Mouse (Mus musculus) G1E (cell line): Measurements from ENCODE around the gene Tbxa2r. TPM values are rescaled to one million over a fixed set of nuclear protein-coding genes. Genes with fewer than 3 reads are reported as not detected.

Experiments used
- ATAC-seq: 2 replicates; pipeline ENCODE4 v1.8.0; 2016; ENCODE audit warnings: mild to moderate bottlenecking; ENCODE audit not compliant: insufficient number of reproducible peaks, poor library complexity, low FRiP score, severe bottlenecking; ENCODE audit errors: extremely low read depth
- DNase-seq: peaks from one replicate; pipeline ENCODE4 v3.0.0; 2012; ENCODE audit warnings: low spot score
- H3K27me3 ChIP-seq: 2 replicates; pipeline ENCODE4 v1.6.1; 2012; ENCODE audit warnings: mild to moderate bottlenecking, low read length, inconsistent platforms; ENCODE audit not compliant: insufficient read depth
- H3K36me3 ChIP-seq: replicated peaks from 2 replicates; pipeline ENCODE3; 2012; ENCODE audit warnings: mild to moderate bottlenecking, inconsistent platforms
- H3K4me1 ChIP-seq: 2 replicates; pipeline ENCODE4 v1.6.1; 2012; ENCODE audit warnings: low read depth, low read length, inconsistent platforms, mixed read lengths; ENCODE audit not compliant: insufficient read depth
- H3K4me3 ChIP-seq: 2 replicates; pipeline ENCODE4 v1.5.1; 2012; ENCODE audit warnings: low read depth, mild to moderate bottlenecking, inconsistent platforms, low read length, moderate library complexity, mixed read lengths
- H3K9me3 ChIP-seq: replicated peaks from 2 replicates; pipeline ENCODE4 v1.6.1; 2012; ENCODE audit warnings: inconsistent platforms
- CTCF ChIP-seq: IDR thresholded peaks from 2 replicates; pipeline ENCODE4 v1.5.1; 2012; ENCODE audit warnings: low read depth, low read length, inconsistent platforms, mixed read lengths
- GATA1 ChIP-seq: IDR thresholded peaks from 2 replicates; pipeline ENCODE4 v1.6.1; 2012; ENCODE audit warnings: borderline replicate concordance, low read length, inconsistent platforms, mixed read lengths
- GATA2 ChIP-seq: IDR thresholded peaks from 2 replicates; pipeline ENCODE4 v1.6.1; 2012; ENCODE audit warnings: low read depth, low read length, inconsistent platforms, borderline replicate concordance
- POLR2AphosphoS5 ChIP-seq: IDR thresholded peaks from 2 replicates; pipeline ENCODE4 v1.6.1; 2012; ENCODE audit warnings: low read depth, low read length, inconsistent platforms; ENCODE audit not compliant: insufficient replicate concordance
- TAL1 ChIP-seq: conservative IDR thresholded peaks from 2 replicates; pipeline ENCODE4 v1.6.1; 2012; ENCODE audit warnings: low read depth, low read length, inconsistent platforms, mixed read lengths
- polyA plus RNA-seq: library from polyadenylated mRNA; stranded (reverse); fragments of >175 nt; gene quantifications from 2 replicates; pipeline ENCODE4 v1.2.3, GENCODE M21; 2012
- total RNA-seq, 2 experiments: library from RNA; stranded (forward) in 1 of 2; stranded (reverse) in 1 of 2; fragments of 200-1000 nt in 1 of 2; fragments of >200 nt in 1 of 2; fragmentation: Nextera tagmentation in 1 of 2; gene quantifications; 2 replicates each; pipeline ENCODE4 v1.2.3; 2014 to 2017

Tbxa2r gene
- total and polyA plus RNA-seq, 3 experiments = not detected

- TF ChIP-seq POLR2AphosphoS5 (no peak), GATA2 (no peak), TAL1 (no peak), GATA1 (no peak), CTCF (no peak)
- H3K9me3 ChIP-seq = no peaks in the 10 kb centered on the region
- DNase-seq (no peak), ATAC-seq (no peak)
- no peaks in the 10 kb centered on the region; the same call in 1 of the 2 replicates for H3K27me3 ChIP-seq
- peaks cover 74% of the 10 kb centered on the region for H3K36me3 ChIP-seq
- peak overlapping the region; percentile 98; the same call in 1 of the 2 replicates for H3K4me3 ChIP-seq
- peaks cover 69% of the 10 kb centered on the region for H3K4me1 ChIP-seq
Measured at GRCm38 (mm10) chr10:81323141-81323775, 5.3 kb upstream of the Tbxa2r start.

GRCm38 (mm10) chr10:81323791-81324530 is 4.6 kb upstream of the Tbxa2r start:
- no peak for ATAC-seq
- Histone ChIP-seq H3K4me1 (peaks cover 68% of the 10 kb centered on the region), H3K36me3 (peaks cover 74% of the 10 kb centered on the region), H3K9me3 (no peaks in the 10 kb centered on the region), H3K4me3 (no peak overlapping the region), H3K27me3 (no peaks in the 10 kb centered on the region; the same call in 1 of the 2 replicates)
- no peak for TF ChIP-seq CTCF
- no peak for TF ChIP-seq GATA1
- no peak for DNase-seq

DNA sequence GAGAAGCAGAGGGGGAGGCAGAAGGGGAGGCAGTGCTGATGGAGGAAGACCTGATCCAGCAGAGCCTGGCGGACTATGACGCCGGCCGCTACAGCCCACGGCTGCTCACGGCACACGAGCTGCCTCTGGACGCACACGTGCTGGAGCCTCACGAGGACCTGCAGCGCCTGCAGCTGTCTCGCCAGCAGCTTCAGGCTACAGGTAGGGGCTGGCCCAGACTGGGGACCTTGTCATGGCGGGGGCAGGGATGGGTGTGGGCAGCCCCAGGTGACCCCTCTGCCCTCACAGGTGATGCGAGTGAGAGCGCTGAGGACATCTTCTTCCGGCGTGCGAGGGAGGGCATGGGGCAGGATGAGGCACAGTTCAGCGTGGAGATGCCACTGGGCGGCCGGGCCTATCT is 3.4 kb upstream of the Tbxa2r start:
- peaks cover 65% of the 10 kb centered on the region for H3K4me1 ChIP-seq
- H3K27me3 ChIP-seq = peaks cover 4% of the 10 kb centered on the region; the same call in 1 of the 2 replicates
- ATAC-seq (no peak), DNase-seq (no peak)
- H3K4me3 ChIP-seq = 0 out of 2 replicates have a peak overlapping the region, but pooled peaks have one; percentile 24
- no peaks in the 10 kb centered on the region for H3K9me3 ChIP-seq
- TF ChIP-seq GATA2 = no peak
- TF ChIP-seq TAL1 = no peak
- TF ChIP-seq CTCF = no peak
- no peak for TF ChIP-seq POLR2AphosphoS5
- no peak for TF ChIP-seq GATA1
- peaks cover 79% of the 10 kb centered on the region for H3K36me3 ChIP-seq

DNA sequence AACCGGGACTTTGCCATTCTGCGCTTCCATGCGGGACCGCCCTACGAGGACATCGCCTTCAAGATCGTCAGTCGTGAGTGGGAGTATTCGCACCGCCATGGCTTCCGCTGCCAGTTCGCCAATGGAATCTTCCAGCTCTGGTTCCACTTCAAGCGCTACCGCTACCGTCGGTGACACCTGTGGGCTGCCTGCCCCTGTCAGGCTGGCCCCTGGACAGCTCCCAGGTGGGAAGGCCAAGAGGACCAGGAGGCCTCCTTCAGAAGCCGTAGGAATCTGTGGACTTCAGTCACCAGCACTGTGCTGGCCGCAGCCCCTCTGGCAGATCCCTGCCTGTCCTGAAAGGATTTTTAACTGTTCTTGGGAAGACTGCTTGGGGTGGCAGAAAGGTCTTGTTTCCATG is 2.8 kb upstream of the Tbxa2r start:
- no peak for DNase-seq
- ATAC-seq = no peak
- peaks cover 81% of the 10 kb centered on the region for H3K36me3 ChIP-seq
- no peaks in the 10 kb centered on the region for H3K9me3 ChIP-seq
- TF ChIP-seq CTCF (no peak), GATA2 (no peak), GATA1 (no peak)
- peaks cover 66% of the 10 kb centered on the region for H3K4me1 ChIP-seq
- H3K4me3 ChIP-seq = no peak overlapping the region
- peaks cover 7% of the 10 kb centered on the region; the same call in 1 of the 2 replicates for H3K27me3 ChIP-seq

DNA sequence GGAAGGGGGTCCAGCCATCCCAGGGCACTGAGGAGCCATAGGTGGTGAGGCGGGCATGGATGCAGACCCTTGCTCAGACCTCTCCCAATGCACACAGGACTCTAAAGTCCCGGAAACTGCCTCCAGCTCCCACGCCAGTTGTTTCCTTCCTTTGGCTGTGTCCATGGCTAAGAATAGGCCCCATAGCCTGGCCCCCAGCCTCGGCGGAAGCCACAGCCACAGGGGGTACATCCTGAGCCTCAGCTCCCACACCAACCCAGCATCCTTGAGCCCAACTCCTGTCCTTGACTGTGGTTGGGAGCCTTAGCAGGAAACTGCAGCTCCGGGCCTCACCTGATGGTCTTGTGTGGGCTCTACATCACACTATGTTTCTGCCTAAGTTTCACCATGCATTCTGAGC is 1.7 kb upstream of the Tbxa2r start:
- peaks cover 7% of the 10 kb centered on the region; the same call in 1 of the 2 replicates for H3K27me3 ChIP-seq
- DNase-seq (no peak), ATAC-seq (no peak)
- peaks cover 81% of the 10 kb centered on the region for H3K36me3 ChIP-seq
- peaks cover 66% of the 10 kb centered on the region for H3K4me1 ChIP-seq
- no peak for TF ChIP-seq CTCF
- TF ChIP-seq POLR2AphosphoS5 = no peak
- no peak for TF ChIP-seq GATA2
- no peak for TF ChIP-seq TAL1
- TF ChIP-seq GATA1 = no peak
- no peaks in the 10 kb centered on the region for H3K9me3 ChIP-seq
- no peak overlapping the region for H3K4me3 ChIP-seq

DNA sequence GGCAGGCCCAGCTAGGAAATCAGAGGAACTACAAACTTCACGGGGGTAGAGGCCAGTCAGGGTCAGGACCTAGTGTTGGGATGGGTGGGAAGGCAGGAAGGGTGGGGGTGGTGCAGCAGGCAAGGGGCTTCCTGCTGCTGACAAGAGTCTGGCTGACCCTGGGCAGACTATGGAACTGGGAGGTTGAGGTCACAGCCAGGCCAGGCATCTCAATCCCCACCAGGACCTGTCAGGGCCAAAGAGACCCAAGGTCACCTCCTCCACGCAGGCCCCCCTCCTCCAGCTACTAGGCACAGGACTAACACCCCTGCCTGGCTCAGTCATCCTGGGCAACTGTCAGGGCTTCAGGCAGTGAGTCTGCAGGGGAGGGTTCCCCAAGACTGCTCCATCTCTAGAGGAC is 572 bp upstream of the Tbxa2r start:
- ATAC-seq (no peak), DNase-seq (no peak)
- no peak for TF ChIP-seq TAL1
- TF ChIP-seq GATA2 = no peak
- no peak for TF ChIP-seq CTCF
- no peak for TF ChIP-seq GATA1
- TF ChIP-seq POLR2AphosphoS5 = no peak
- peaks cover 58% of the 10 kb centered on the region for H3K4me1 ChIP-seq
- H3K9me3 ChIP-seq = no peaks in the 10 kb centered on the region
- H3K4me3 ChIP-seq = no peak overlapping the region
- H3K27me3 ChIP-seq = peaks cover 15% of the 10 kb centered on the region; the same call in 1 of the 2 replicates
- H3K36me3 ChIP-seq = peaks cover 71% of the 10 kb centered on the region
